Comparison of ENCODE assay signal across 13 mouse cellular contexts in the genomic region with DNA sequence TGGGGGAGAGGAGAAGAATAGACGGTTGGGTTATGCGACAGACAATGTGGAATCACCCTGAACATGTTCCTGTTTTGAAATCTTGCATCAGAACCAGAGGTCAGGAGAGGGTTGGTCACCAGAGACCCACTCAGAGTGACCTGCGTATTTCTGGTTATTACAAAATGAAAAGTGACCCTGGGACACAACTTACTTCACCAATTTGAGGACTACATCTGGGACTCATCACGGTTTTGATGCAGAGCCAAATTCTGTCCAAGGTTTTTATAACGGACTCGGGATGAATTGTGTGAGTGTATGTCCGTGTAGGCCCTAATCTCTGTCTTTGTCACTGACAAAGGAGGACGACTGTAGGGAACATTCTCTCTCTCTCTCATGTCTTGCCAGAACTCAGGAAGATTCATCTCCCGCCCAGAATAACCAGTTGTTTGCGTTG. TPM values are rescaled to one million over a fixed set of nuclear protein-coding genes. Genes with fewer than 3 reads are reported as not detected.
A peak's percentile ranks its signal among the peaks of the same experiment; 100 is the strongest.
DNase-seq lines count a peak whose midpoint lies in the region; ATAC-seq and TF ChIP-seq lines count a peak whose summit lies in the region.
"Had no signal": no experiment of that assay in that cellular context is flagged by ENCODE, and none has a peak within 500 bp of the region (broad histone marks: within the 10 kb centered on the region; RNA-seq: fewer than 3 reads in every experiment).

No protein-coding gene starts in this region.

- H3K9ac ChIP-seq in forebrain, postnatal 0 days = no peak overlapping the region
- H3K9ac ChIP-seq: forebrain, embryonic 13.5 days; liver, embryonic 13.5 days had no signal

- WGBS in forebrain, postnatal 0 days = 59% methylated on average over 10 of the region's 10 CpGs

- H3K4me3 ChIP-seq in forebrain, postnatal 0 days (ENCODE audit: low read depth, low read length) = no peak overlapping the region
- H3K4me3 ChIP-seq: forebrain, embryonic 13.5 days; liver, embryonic 13.5 days had no signal

- no peaks in the 10 kb centered on the region for H3K36me3 ChIP-seq in forebrain, postnatal 0 days (ENCODE audit: insufficient read depth)
- H3K36me3 ChIP-seq: liver, embryonic 13.5 days had no signal

- DNase-seq in gastrocnemius, adult 18-20 months (ENCODE audit: low spot score) = peak; percentile 19
- DNase-seq in gastrocnemius, postnatal 25 days = no peak
- DNase-seq in urinary bladder, postnatal 25 days (ENCODE audit: low spot score) = peak; percentile 15
- DNase-seq in urinary bladder, adult 18-20 months (ENCODE audit: low spot score in 2 of 2) = no peak
- DNase-seq in kidney, postnatal 36 days = peak; percentile 36 to 43
- DNase-seq in yolk sac, embryonic 10.5 days (ENCODE audit: low spot score) = no peak
- no peak for DNase-seq in forebrain, postnatal 0 days
- DNase-seq in embryo, embryonic 10 days (ENCODE audit: low spot score) = no peak
- DNase-seq: B cell, adult 2 months; liver, embryonic 13.5 days had no signal

- no peaks in the 10 kb centered on the region for H3K9me3 ChIP-seq in forebrain, postnatal 0 days (ENCODE audit: low read length)
- H3K9me3 ChIP-seq: forebrain, embryonic 13.5 days; liver, embryonic 13.5 days had no signal

- no peak overlapping the region for H3K27ac ChIP-seq in forebrain, postnatal 0 days (ENCODE audit: low read depth, low read length)
- H3K27ac ChIP-seq: forebrain, embryonic 13.5 days; liver, embryonic 13.5 days had no signal

- ATAC-seq in forebrain, postnatal 0 days = no peak
- ATAC-seq: forebrain, embryonic 13.5 days; inflammation-experienced regulatory T-cells, adult 6 months; Patski had no signal

- no peaks in the 10 kb centered on the region for H3K27me3 ChIP-seq in forebrain, postnatal 0 days (ENCODE audit: insufficient read depth, low read length)
- H3K27me3 ChIP-seq: forebrain, embryonic 13.5 days; liver, embryonic 13.5 days had no signal

- H3K4me1 ChIP-seq in forebrain, postnatal 0 days (ENCODE audit: insufficient read depth) = no peaks in the 10 kb centered on the region
- H3K4me1 ChIP-seq: liver, embryonic 13.5 days had no signal

- no peak overlapping the region for H3K4me2 ChIP-seq in forebrain, postnatal 0 days (ENCODE audit: low read depth)
- H3K4me2 ChIP-seq: forebrain, embryonic 13.5 days; liver, embryonic 13.5 days had no signal

- no peak for TF ChIP-seq CTCF in forebrain, postnatal 0 days (IDR thresholded peaks at IDR 0.05; ENCODE audit: low read depth)

RNA-seq across cellular contexts. Expression of a gene that starts 16.1 kb away (rescaled TPM):
- 1 to 10 TPM; 4.1 to 5.1 TPM for total RNA-seq in gastrocnemius, adult 18-20 months (2021)
- total RNA-seq in gastrocnemius, postnatal 25 days (2021) = 1 to 10 TPM; 5.8 to 6.9 TPM
- 26.1 and 27.7 TPM in 2 replicates for total RNA-seq in forebrain, postnatal 0 days (2014; rRNA removed)
- polyA plus RNA-seq in forebrain, postnatal 0 days (2015; fragmentation: Nextera tagmentation; extraction: Ambion mirVana) = 17.2 and 21.5 TPM in 2 replicates

Comparison
In these comparisons a context has a peak if more than half of its experiments do, and no peak if none do; other contexts are left out.
1. DNase-seq: peak in gastrocnemius, adult 18-20 months (single experiment), urinary bladder, postnatal 25 days (single experiment) and kidney, postnatal 36 days (2 of 2); none in gastrocnemius, postnatal 25 days (single experiment), urinary bladder, adult 18-20 months (0 of 2), yolk sac, embryonic 10.5 days (single experiment), forebrain, postnatal 0 days (single experiment) and embryo, embryonic 10 days (single experiment).